Mouse (Mus musculus): ENCODE data around the gene Trim80.
"Not testable (repeated sequence)": the region's sequence is repeated elsewhere in the genome, so short reads cannot be mapped to it uniquely, and the experiment has no call there.

Trim80 gene

GRCm38 (mm10) chr11:115427482-115428331 lies 12.6 kb upstream of the Trim80 start:
- DNase-seq (ENCODE audit: low spot score in 2 of 2): peak in 1 of 2 experiments; percentile 46

GRCm38 (mm10) chr11:115429307-115429706 lies 11.0 kb upstream of the Trim80 start:
- no peak for DNase-seq (ENCODE audit: low spot score in 2 of 2)

- no peak for DNase-seq (ENCODE audit: low spot score in 2 of 2)
Measured at GRCm38 (mm10) chr11:115430561-115430960, 9.8 kb upstream of the Trim80 start.

GRCm38 (mm10) chr11:115432814-115433213 lies 7.5 kb upstream of the Trim80 start:
- DNase-seq (ENCODE audit: low spot score in 2 of 2): no peak

- no peak for DNase-seq (ENCODE audit: low spot score in 2 of 2)
Measured at GRCm38 (mm10) chr11:115433342-115433741, 7.0 kb upstream of the Trim80 start.

- no peak for DNase-seq (ENCODE audit: low spot score in 2 of 2)
Measured at GRCm38 (mm10) chr11:115435596-115436337, 4.6 kb upstream of the Trim80 start.

- no peak for DNase-seq (ENCODE audit: low spot score in 2 of 2)
Measured at GRCm38 (mm10) chr11:115437571-115438122, 2.7 kb upstream of the Trim80 start.

- DNase-seq (ENCODE audit: low spot score in 2 of 2): no peak
Measured at GRCm38 (mm10) chr11:115439326-115439725, 1.0 kb upstream of the Trim80 start.

GRCm38 (mm10) chr11:115441417-115441816 lies 1.1 kb downstream of the Trim80 start:
- DNase-seq (ENCODE audit: low spot score in 2 of 2): no peak

- DNase-seq (ENCODE audit: low spot score in 2 of 2): no peak
Measured at GRCm38 (mm10) chr11:115446906-115447305, 6.6 kb downstream of the Trim80 start.

GRCm38 (mm10) chr11:115447321-115447885 lies 7.1 kb downstream of the Trim80 start:
- no peak for DNase-seq (ENCODE audit: low spot score in 2 of 2)

GRCm38 (mm10) chr11:115448075-115448474 lies 7.7 kb downstream of the Trim80 start:
- no peak for DNase-seq (ENCODE audit: low spot score in 2 of 2)

- no peak for DNase-seq (ENCODE audit: low spot score in 2 of 2)
Measured at GRCm38 (mm10) chr11:115448998-115449397, 8.7 kb downstream of the Trim80 start.

- no peak for DNase-seq (ENCODE audit: low spot score in 2 of 2)
Measured at GRCm38 (mm10) chr11:115450176-115450575, 9.8 kb downstream of the Trim80 start.

- no peak for DNase-seq (ENCODE audit: low spot score in 2 of 2)
Measured at GRCm38 (mm10) chr11:115451781-115452241, 11.5 kb downstream of the Trim80 start.

GRCm38 (mm10) chr11:115452281-115452860 lies 12.0 kb downstream of the Trim80 start:
- no peak for DNase-seq (ENCODE audit: low spot score in 2 of 2)

- no peak for DNase-seq (ENCODE audit: low spot score in 2 of 2)
Measured at GRCm38 (mm10) chr11:115453306-115453705, 13.0 kb downstream of the Trim80 start.

GRCm38 (mm10) chr11:115454822-115455221 lies 14.5 kb downstream of the Trim80 start:
- DNase-seq (ENCODE audit: low spot score in 2 of 2): not testable (repeated sequence)

- no peak for DNase-seq (ENCODE audit: low spot score in 2 of 2)
Measured at GRCm38 (mm10) chr11:115455619-115456018, 15.3 kb downstream of the Trim80 start.

- no peak for DNase-seq (ENCODE audit: low spot score in 2 of 2)
Measured at GRCm38 (mm10) chr11:115456182-115456581, 15.8 kb downstream of the Trim80 start.

- DNase-seq (ENCODE audit: low spot score in 2 of 2): no peak
Measured at GRCm38 (mm10) chr11:115457405-115457804, 17.1 kb downstream of the Trim80 start.

GRCm38 (mm10) chr11:115460976-115461375 lies 20.6 kb downstream of the Trim80 start:
- DNase-seq (ENCODE audit: low spot score in 2 of 2): no peak

All from urinary bladder, postnatal 4 days (tissue).